Mouse (Mus musculus) liver, postnatal 0 days (tissue): ENCODE measurements around the gene Cyp2s1.

ENCODE experiments used
- CTCF ChIP-seq: sonication (generic); IDR thresholded peaks from 2 replicates; pipeline ENCODE4 v1.5.1; 2016; ENCODE audit warnings: antibody characterized with exemption, low read depth
- EP300 ChIP-seq: IDR thresholded peaks from 2 replicates; pipeline ENCODE4 v1.6.1; 2016; ENCODE audit warnings: antibody characterized with exemption, low read depth, mild to moderate bottlenecking

DNA sequence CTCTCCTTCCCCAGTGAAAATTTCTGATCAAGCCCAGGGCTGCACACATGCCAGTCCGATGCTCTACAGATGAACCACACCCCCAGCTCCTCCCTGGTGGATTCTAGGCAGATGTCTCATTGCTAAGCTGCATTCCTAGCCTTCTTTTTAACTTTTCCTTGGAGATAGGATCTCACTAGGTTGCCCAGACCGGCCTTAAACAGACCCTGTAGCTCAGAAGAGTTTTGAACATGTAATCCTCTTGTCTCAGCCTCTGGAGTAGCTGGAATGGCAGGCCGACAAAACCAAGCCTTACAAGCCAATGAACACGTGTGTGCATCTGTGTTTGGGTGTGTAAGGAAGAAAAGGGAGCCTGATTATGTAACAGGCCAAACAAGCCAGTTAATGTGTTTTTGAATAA lies 36.0 kb downstream of the Cyp2s1 start:
- no peak for TF ChIP-seq CTCF
- no peak for TF ChIP-seq EP300
